Mouse (Mus musculus) megakaryocyte, embryonic 14.5 days (primary cell): ENCODE data around the gene Irak3.

ENCODE experiments used
- FLI1 ChIP-seq: IDR thresholded peaks from 2 replicates; pipeline ENCODE4 v1.6.1; 2012; ENCODE audit warnings: low read length, inconsistent platforms, mixed read lengths
- GATA1 ChIP-seq: IDR thresholded peaks from 3 replicates; pipeline ENCODE4 v1.6.1; 2012; ENCODE audit warnings: mixed read lengths, low read length, inconsistent platforms, borderline replicate concordance

- TF ChIP-seq GATA1, result no peak
- no peak for TF ChIP-seq FLI1
These were observed 13.4 kb downstream of the Irak3 start for GRCm38 (mm10) chr10:120188513-120188912.
